Mouse (Mus musculus): ENCODE measurements around the gene Slfn8.
"Not testable (repeated sequence)": the region's sequence is repeated elsewhere in the genome, so short reads cannot be mapped to it uniquely, and the experiment has no call there.

The Slfn8 gene

GRCm38 (mm10) chr11:82991469-82992166, 29.0 kb downstream of the Slfn8 start, which contains the start of gene Slfn9:
Gene Slfn9, minus strand, starts transcription at chr11:82991830.
- DNase-seq (ENCODE audit: low spot score), result peak; percentile 45

- peak; percentile 21 for DNase-seq (ENCODE audit: low spot score)
Measured at GRCm38 (mm10) chr11:82990612-82991385, 29.8 kb downstream of the Slfn8 start.

- DNase-seq (ENCODE audit: low spot score), result no peak
Measured at GRCm38 (mm10) chr11:82989357-82989756, 31.3 kb downstream of the Slfn8 start.

GRCm38 (mm10) chr11:82987621-82988020, 33.0 kb downstream of the Slfn8 start:
- no peak for DNase-seq (ENCODE audit: low spot score)

- DNase-seq (ENCODE audit: low spot score), result no peak
Measured at GRCm38 (mm10) chr11:82983193-82983592, 37.4 kb downstream of the Slfn8 start.

- not testable (repeated sequence) for DNase-seq (ENCODE audit: low spot score)
Measured at GRCm38 (mm10) chr11:82982409-82982808, 38.2 kb downstream of the Slfn8 start.

- no peak for DNase-seq (ENCODE audit: low spot score)
Measured at GRCm38 (mm10) chr11:82973916-82974315, 46.7 kb downstream of the Slfn8 start.

GRCm38 (mm10) chr11:82971590-82971974, 49.0 kb downstream of the Slfn8 start:
- DNase-seq (ENCODE audit: low spot score), result no peak

GRCm38 (mm10) chr11:82970712-82971589, 49.7 kb downstream of the Slfn8 start:
- no peak for DNase-seq (ENCODE audit: low spot score)

GRCm38 (mm10) chr11:82962215-82962614, 58.4 kb downstream of the Slfn8 start:
- DNase-seq (ENCODE audit: low spot score), result no peak

- no peak for DNase-seq (ENCODE audit: low spot score)
Measured at GRCm38 (mm10) chr11:82961743-82962142, 58.9 kb downstream of the Slfn8 start.

GRCm38 (mm10) chr11:82959613-82960012, 61.0 kb downstream of the Slfn8 start:
- peak; percentile 23 for DNase-seq (ENCODE audit: low spot score)

GRCm38 (mm10) chr11:82956925-82957324, 63.7 kb downstream of the Slfn8 start:
- DNase-seq (ENCODE audit: low spot score), result no peak

- DNase-seq (ENCODE audit: low spot score), result no peak
Measured at GRCm38 (mm10) chr11:82954631-82955030, 66.0 kb downstream of the Slfn8 start.

GRCm38 (mm10) chr11:82952612-82953542, 67.7 kb downstream of the Slfn8 start:
- no peak for DNase-seq (ENCODE audit: low spot score)

Measured in ovary, postnatal 14 days (tissue).